Mouse (Mus musculus): ENCODE data around the gene Rap1gap2.

DNA sequence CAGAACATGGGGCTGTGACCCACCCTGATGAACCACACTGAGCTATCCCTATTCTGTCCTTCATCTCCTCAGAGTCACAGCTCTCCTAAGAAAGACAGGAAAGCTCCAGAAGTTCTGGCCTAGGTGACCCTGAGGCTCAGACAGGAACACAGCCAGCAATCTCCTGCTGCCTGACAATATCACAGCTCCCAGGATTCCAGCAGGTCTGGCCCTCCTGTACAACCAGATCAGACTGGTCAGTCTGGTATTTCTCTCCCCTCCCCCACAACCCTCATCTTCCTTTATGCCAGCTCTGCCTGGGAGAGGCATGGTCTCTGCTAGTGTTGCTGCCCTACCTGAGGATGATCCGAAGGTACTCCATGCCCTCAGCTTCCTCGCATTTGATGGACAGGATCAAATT is 175.3 kb downstream of the Rap1gap2 start:
- TF ChIP-seq CTCF (IDR thresholded peaks at IDR 0.05; ENCODE audit: low read depth) (no peak), EP300 (IDR thresholded peaks at IDR 0.05; ENCODE audit: low read depth) (no peak)

Data from liver, postnatal 0 days (tissue).